Mouse (Mus musculus) urinary bladder, postnatal 4 days (tissue): Measurements from ENCODE around the gene Ttll12.

Experiments used
- DNase-seq, 2 experiments: peaks; one replicate each; pipeline ENCODE4 v3.0.0; 2021 to 2022; ENCODE audit warnings: low spot score in 2 of 2

Gene Ttll12

DNA sequence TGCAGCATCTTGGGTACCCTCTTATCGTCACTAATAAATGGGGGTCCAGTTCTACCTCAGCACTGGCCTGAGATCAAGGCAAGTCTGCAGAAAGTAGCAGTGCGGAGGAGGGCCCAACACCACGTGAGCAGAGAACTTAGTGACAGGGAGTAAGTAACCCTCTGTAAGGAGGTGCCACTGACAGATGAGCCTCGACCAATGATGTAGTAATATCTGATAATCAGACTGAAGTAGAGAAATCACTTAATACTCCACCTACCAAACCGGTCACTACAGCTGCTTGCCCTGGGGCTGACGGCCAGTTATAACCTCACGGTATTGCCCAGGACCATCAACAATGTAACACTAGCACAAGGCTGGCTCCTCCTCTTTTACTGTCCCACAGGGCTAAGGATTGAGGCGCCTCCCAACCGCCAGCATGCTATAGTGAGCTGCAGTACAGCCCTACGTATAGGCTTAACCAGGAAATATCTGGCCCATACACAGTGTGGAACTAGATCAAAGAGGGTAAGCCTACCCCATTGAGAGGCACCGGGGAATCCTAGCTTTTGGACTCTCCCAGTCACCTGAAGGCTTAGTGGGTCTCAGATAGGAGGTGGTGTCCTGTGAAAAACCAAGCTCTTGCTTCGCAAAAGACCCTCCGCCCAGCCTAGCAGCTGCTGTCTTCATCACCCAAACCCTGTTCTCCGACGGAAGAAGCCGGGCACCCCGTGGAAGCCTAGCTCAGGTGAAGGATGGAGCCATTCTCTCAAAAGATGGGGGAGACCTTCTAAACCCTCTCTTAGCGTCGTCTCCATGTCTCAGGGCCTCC, 1.1 kb downstream of the Ttll12 start:
- no peak for DNase-seq

DNA sequence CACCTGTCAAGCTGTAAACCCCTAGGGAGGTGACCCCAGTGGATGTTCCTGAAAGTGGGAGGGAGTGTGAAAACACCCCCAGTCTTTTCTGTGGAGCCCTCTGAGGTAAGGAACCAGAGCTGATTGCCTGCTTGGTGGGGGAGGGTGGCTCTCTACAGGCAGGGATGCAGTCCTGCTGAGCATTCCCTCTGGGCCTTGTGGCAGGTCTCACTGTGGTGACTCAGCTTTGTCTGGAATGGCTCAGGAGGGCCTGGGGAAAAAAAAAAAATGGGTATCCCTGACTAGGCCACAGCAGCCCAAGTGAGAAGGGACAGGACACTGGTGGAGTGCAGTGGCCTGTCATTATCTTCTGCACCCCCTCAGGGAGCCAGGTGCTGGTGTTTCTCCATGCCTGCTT, 1.8 kb downstream of the Ttll12 start:
- no peak for DNase-seq

GRCm38 (mm10) chr15:83592260-83593188, 2.4 kb downstream of the Ttll12 start:
- DNase-seq: no peak

- DNase-seq: no peak
Observed at GRCm38 (mm10) chr15:83591758-83592157, 3.2 kb downstream of the Ttll12 start.

- no peak for DNase-seq
Observed at GRCm38 (mm10) chr15:83590841-83591240, 4.1 kb downstream of the Ttll12 start.

GRCm38 (mm10) chr15:83584741-83585220, 10.2 kb downstream of the Ttll12 start:
- no peak for DNase-seq

DNA sequence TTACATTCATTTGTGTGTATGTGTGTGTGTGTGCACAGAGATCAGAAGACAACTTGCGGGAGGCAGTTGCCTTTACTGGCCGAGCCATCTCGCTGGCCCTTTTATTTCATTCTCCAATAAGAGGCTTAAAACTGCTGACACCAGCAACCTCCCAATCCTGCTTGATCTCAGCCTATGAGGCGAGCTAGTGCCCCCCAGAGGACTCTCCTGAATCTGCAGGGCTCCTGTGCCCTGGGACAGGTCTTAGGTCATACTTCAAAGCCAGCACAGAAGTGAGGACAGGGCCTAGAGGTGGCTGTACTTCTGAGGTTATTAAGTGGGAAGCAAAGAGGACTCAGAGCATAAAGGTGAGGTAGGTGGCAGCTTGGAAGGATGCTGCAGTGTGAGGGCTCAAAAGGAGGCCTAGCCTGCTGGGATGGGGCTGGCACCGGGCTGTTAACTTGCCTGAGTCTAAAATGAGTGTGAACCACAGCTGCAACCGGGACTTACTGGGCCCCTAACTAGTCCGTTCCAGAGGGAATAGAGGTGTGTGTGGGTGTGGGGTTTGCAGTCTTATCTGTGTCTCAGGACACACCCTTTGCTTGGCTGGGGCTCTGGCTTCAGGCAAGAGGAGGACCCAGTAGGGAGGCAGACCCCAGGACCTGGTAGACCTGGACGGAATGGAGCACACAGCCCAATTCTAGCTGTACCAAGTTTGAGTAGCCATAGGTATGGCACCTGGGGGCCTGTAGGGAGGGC, 11.4 kb downstream of the Ttll12 start:
- DNase-seq: no peak

GRCm38 (mm10) chr15:83582931-83583330, 12.0 kb downstream of the Ttll12 start:
- DNase-seq: no peak

- DNase-seq: no peak
Observed at GRCm38 (mm10) chr15:83576651-83577050, 18.3 kb downstream of the Ttll12 start.

DNA sequence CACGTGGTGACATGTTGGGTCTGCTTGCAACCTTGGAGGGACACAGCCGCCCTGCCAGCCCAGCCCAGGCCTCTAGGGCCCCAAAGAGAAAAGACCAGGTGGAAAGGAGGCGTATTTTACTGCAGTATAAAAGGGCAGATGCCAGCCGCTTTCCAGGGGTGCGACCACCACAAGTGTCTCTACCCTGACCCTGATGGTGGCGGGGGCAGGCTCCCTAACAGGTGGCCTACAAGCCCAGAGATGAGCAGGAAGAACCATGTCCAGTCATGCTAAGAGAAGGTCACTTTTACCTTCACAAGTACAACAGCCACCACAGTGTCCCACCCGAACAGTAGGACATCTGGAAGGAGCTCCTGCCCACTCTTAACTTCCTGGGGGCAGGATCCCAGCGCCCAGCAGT, 19.4 kb downstream of the Ttll12 start:
- no peak for DNase-seq

- DNase-seq: peak in 1 of 2 experiments; percentile 49
Observed at GRCm38 (mm10) chr15:83574731-83575351, 20.1 kb downstream of the Ttll12 start.

DNA sequence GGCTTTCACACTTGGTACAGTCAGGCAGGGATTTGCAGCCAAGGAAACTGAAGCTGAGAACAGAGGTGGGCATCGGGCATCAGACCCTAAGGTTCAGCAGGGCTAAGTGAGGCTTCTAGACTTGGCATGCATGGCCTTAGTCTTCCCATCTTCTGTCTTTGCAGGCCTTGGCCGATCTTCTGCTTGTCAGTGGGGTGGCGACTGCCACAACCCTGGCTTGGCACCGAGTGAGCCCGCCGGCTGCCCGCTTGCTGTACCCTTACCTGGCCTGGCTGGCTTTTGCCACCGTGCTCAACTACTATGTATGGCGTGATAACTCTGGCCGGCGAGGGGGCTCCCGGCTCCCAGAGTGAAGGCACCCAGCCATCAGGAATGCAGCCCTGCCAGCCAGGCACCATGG, 21.4 kb downstream of the Ttll12 start:
- DNase-seq: no peak

DNA sequence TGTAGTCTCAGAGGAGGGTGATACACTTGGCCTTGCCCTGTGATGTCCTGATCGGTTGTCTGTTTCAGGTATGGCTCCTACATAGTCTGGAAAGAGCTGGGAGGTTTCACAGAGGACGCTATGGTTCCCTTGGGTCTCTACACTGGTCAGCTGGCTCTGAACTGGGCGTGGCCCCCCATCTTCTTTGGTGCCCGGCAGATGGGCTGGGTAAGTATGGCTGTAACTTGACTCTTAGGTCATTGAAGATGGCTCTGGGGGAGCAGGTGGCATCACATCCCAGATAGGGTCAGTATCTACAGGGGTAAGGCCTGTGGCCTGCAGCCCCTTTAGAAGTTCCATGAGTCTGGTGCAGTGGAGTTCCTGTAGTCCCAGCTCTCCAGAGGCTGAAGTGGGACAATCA, 22.8 kb downstream of the Ttll12 start:
- no peak for DNase-seq

DNA sequence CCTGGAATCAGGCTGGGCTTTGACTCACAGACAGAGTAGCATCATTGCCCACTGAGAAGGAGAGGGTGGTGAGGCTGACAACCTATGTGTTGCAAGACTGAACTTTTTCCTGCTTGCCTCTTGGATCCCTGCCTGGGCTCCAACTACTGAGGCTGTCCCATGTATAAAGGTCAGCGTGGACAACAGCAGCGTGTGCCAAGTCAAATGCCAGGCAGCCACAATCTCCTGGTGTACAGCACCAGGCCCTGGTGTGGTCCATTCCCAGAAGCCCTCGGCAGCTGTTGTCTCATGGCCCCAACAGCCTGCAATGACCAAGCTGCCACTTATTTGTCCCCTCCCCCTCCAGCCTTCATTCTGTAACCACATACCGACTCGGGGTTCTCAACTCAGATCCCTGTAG, 23.3 kb downstream of the Ttll12 start:
- no peak for DNase-seq

- no peak for DNase-seq
Observed at GRCm38 (mm10) chr15:83570641-83571040, 24.3 kb downstream of the Ttll12 start.

DNA sequence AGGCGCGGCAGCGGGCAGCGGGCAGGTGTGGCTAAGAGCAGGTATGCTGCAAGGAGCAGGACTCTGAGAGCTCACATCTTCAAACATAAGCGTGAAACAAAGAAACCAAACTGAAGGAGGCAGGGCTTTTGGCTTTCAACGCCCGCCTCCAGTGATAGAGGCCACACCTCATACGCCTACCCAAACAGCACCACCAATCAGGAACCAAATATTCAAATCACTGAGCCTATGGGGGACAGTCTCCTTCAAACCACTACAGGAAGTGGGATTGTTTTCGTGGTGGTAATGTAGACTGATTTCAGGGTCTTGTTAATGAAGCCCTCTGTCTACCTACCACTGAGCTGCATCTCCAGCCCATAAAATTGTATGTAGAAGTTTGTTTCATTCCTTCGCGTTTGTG, 25.3 kb downstream of the Ttll12 start:
- no peak for DNase-seq

DNA sequence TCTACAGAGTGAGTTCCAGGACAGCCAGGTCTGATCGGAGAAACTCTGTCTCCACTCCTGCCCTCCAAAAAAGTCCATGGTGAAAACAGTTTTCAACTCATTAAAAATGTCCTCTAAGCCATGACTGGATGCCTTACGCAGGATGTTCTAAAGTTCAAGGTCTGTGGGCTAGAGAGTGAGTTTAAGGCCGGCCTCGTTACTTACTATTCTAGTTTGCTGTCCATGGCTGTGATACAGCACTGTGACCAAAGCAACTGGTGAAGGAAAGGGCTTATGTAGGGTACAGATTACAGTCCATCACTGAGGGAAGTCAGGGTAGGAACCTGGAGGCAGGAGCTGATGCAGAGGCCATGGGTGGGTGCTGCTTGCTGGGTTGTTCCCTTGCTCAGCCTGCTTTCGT, 26.4 kb downstream of the Ttll12 start:
- no peak for DNase-seq

- DNase-seq: no peak
Observed at GRCm38 (mm10) chr15:83567728-83568127, 27.2 kb downstream of the Ttll12 start.

GRCm38 (mm10) chr15:83566006-83566405, 29.0 kb downstream of the Ttll12 start:
- no peak for DNase-seq

DNA sequence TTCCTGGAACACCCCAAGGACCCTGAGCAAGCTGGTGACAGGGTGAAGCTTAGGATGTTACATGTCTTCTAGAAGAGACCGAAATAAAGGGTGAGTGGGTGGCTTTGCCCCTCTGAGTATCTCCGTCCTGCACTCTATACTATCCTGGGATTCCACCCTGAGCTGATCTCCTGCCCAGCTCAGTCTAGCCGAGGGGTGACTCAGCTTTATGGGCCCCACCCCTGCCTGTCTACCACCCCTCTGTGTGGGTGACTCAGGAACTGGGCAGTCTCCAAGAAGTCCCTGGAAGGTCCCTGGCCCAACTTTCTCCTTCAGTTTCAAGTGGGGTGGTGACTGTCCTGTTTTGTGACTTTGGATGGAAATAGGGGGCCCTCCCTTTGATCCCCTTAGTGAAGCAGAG, 29.5 kb downstream of the Ttll12 start:
- DNase-seq: no peak

GRCm38 (mm10) chr15:83563857-83564651, 30.9 kb downstream of the Ttll12 start:
- DNase-seq: no peak
